Mouse (Mus musculus): Measurements from ENCODE around the gene Slc34a3. TPM values are rescaled to one million over a fixed set of nuclear protein-coding genes. Genes with fewer than 3 reads are reported as not detected.

Slc34a3 gene
- polyA plus RNA-seq, 1 experiment from 2014 or later, result not detected

DNA sequence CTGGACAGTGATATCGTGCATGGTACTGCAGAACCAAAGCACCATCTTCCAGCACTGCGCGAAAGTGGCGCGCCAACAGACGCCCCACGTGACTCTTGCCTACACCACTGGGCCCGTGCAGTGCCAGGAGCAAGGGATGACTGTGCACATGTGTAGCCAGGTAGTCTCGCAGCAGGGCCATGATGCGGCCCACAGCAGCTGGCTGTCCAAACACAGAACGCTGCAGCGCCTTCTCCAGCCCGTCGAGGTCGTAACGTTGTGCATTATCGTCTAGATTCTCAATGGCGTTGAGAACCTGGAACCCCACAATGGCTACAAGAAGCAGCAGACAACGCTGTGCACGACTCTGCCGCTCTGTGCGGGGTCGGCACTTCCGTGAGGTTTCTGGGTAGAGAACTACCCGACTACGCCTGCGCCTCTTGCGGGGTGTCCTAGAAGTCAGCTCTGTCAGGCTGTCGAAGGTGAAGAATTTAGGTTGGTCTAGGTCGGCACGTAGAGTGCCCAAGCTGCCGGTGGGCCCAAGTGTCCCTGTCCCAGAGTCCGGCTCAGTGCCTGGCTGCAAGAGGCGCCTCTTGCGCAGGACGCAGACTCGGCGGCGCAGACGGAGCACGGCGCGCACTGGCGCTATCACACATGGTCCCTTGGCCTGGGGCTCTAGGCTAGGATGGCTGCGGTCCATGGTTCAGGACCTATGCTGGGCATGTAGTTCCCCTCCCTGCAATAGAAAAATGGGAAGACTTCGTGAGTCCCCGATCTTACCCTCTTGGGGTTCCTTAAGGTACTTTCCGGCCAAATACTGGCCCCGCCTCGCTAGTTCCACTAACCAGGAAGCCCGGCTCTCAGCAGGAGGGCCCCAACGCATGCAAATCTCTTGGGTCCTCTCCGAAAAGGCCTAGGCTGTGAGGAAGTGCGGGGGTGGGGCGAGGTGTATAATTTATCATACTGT is 38.7 kb downstream of the Slc34a3 start:
- Histone ChIP-seq H3K27me3 (peaks cover 42% of the 10 kb centered on the region), H3K36me3 (peaks cover 19% of the 10 kb centered on the region), H3K4me1 (peaks cover 24% of the 10 kb centered on the region), H3K4me3 (no peak overlapping the region), H3K9me3 (replicated peaks) (no peaks in the 10 kb centered on the region), H3K9ac (no peak overlapping the region), H3K27ac (no peak overlapping the region), H3K4me2 (replicated peaks) (peak overlapping the region; percentile 35)
- WGBS, result 19% methylated on average over 55 of the region's 55 CpGs
- no peak for ATAC-seq (ENCODE audit: low FRiP score)

DNA sequence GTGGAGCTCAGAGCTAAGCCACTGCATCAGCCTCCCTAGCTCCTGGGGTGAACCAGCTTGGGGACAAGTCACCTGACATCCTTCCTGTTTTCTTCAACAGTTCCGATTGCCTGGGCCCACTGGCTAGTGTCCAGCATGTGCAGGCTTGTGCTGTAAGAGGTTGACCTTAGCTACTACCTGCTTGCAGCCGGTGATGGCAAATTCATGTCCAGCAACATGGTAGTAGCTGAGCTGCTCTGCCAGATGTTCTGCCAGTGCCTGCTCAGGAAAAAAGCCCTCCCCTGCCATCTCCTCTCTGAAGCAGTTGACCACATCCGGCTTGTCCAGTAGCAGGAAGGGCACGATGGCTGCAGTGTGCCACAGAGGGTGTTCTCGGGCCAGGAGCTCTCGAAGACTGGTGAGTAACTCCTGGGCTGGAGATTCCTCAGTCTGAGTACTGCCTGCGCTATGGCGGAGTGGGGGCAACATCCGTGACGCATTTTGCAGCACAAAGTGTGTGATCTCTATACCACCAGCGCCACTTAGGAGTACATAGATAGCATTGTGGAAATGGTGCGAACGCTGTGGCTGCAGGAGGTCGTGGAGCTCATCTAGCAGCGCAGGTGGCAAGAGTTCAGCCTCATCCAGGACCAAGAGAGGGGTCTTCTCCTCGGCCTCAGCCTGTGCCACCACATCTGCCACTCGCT is 39.5 kb downstream of the Slc34a3 start:
- H3K27ac ChIP-seq, result no peak overlapping the region
- H3K36me3 ChIP-seq, result peaks cover 11% of the 10 kb centered on the region
- no peak overlapping the region for H3K9ac ChIP-seq
- 0 out of 2 replicates have a peak overlapping the region, but pooled peaks have one; percentile 35 for H3K4me2 ChIP-seq (replicated peaks)
- ATAC-seq (ENCODE audit: low FRiP score), result no peak
- 81% methylated on average over 17 of the region's 17 CpGs for WGBS
- H3K4me1 ChIP-seq, result peaks cover 24% of the 10 kb centered on the region
- no peaks in the 10 kb centered on the region for H3K9me3 ChIP-seq (replicated peaks)
- H3K4me3 ChIP-seq, result no peak overlapping the region
- H3K27me3 ChIP-seq, result peaks cover 42% of the 10 kb centered on the region

DNA sequence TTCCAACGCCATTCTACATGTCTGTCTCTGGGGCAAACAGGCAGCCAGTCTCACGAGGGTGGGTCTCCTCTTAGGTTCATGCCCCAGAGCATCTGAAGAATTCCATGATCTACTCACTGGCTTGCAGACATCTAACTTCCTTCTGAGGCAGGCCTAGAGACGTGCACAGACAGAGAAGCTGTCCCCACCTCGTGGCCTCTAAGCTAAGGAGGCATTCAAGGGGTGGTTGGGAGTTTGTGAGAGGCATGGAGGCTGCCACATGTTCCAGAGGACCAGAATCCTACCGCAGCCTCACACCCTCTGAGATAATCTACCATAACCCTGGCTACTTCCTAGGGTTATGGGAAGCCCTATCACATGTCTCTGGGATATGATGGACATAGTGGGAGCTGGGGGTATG is 40.2 kb downstream of the Slc34a3 start:
- no peak overlapping the region for H3K4me2 ChIP-seq (replicated peaks)
- 77% methylated on average over 5 of the region's 5 CpGs for WGBS
- ATAC-seq (ENCODE audit: low FRiP score), result peak; percentile 9; the same call in 1 of the 2 replicates

DNA sequence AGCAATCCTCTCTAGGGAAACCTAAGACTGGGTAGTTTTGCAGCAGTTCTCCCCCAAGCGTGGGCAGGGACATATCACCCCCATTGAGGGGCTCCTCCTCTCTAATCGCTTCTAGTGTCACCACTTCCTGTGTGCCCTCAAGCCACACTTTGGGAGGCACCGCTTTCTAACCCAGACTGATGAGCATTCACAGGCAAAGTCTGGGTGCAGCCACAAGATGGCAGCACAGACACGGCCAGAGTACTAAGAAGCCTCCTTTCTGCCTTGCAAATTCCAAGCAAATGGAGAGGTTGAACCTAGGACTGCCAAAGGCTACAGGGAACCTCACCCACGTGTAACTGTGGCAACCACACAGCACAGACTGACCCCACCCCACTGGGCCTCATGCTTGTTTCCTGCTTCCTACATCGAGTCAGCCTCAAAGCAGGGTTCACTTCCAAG is 40.8 kb downstream of the Slc34a3 start:
- H3K4me2 ChIP-seq (replicated peaks), result no peak overlapping the region
- H3K4me3 ChIP-seq, result no peak overlapping the region
- peaks cover 42% of the 10 kb centered on the region for H3K27me3 ChIP-seq
- peak; percentile 69 for ATAC-seq (ENCODE audit: low FRiP score)
- no peak overlapping the region for H3K27ac ChIP-seq
- H3K4me1 ChIP-seq, result peaks cover 24% of the 10 kb centered on the region
- peak overlapping the region; percentile 13; the same call in 1 of the 2 replicates for H3K9ac ChIP-seq
- no peaks in the 10 kb centered on the region for H3K9me3 ChIP-seq (replicated peaks)
- WGBS, result 3% methylated on average over 6 of the region's 6 CpGs
- 0 out of 2 replicates have a peak, but pooled peaks cover 1% of the 10 kb centered on the region for H3K36me3 ChIP-seq

More for the DNA sequence above, 40.2 kb downstream of the Slc34a3 start:
- Histone ChIP-seq H3K36me3 (0 out of 2 replicates have a peak, but pooled peaks cover 5% of the 10 kb centered on the region), H3K4me1 (peaks cover 24% of the 10 kb centered on the region), H3K27ac (no peak overlapping the region), H3K4me3 (no peak overlapping the region), H3K27me3 (peaks cover 42% of the 10 kb centered on the region), H3K9ac (peak overlapping the region; percentile 13; the same call in 1 of the 2 replicates), H3K9me3 (replicated peaks) (no peaks in the 10 kb centered on the region)

DNA sequence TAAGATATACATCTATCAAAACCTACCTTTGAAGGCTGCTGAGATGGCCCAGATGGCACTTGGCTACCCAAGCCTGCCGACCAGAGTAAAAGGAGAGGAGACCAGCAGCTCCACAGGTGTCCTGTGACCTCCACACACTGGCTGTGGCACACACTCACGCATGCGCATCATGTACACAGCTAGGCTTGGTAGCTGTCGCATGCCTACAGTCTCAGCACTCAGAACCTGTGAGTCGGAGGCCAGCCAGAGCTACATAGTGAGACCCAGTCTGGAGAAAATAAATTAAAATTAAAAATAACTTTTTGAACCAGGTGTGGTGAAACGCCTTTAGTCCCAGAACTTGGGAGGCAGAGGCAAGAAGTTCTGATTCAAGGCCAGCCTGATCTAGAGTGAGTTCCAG is 46.3 kb downstream of the Slc34a3 start:
- Histone ChIP-seq H3K4me3 (no peak overlapping the region), H3K4me1 (peaks cover 32% of the 10 kb centered on the region), H3K27me3 (no peaks in the 10 kb centered on the region), H3K36me3 (no peaks in the 10 kb centered on the region), H3K9ac (no peak overlapping the region), H3K9me3 (replicated peaks) (no peaks in the 10 kb centered on the region), H3K27ac (no peak overlapping the region), H3K4me2 (replicated peaks) (no peak overlapping the region)
- no peak for ATAC-seq (ENCODE audit: low FRiP score)
- 79% methylated on average over 6 of the region's 6 CpGs for WGBS

DNA sequence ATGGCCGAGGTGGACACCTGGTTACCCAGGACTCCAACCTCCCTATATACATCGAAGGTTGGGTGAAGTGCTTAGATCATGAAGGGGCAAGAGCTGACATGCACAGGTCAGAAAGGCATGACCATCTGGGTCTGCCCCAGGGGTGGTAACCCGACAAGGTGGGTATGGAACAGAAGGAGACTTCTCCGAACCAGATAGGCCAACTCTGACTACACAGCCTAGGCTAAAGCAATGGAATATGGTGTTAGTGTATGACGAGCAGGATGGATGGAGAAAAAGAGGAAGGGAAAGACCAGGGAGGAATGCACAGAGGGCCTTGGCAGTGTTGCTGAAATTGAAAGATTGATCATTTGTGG is 47.6 kb downstream of the Slc34a3 start:
- Histone ChIP-seq H3K4me3 (peak overlapping the region; percentile 45), H3K36me3 (no peaks in the 10 kb centered on the region), H3K4me1 (peaks cover 39% of the 10 kb centered on the region), H3K27me3 (no peaks in the 10 kb centered on the region), H3K9me3 (replicated peaks) (no peaks in the 10 kb centered on the region), H3K9ac (peak overlapping the region; percentile 67; the same call in 1 of the 2 replicates), H3K27ac (peak overlapping the region; percentile 96), H3K4me2 (replicated peaks) (peak overlapping the region; percentile 68)
- no peak; the same call in 1 of the 2 replicates for ATAC-seq (ENCODE audit: low FRiP score)
- WGBS, result 35% methylated on average over 5 of the region's 5 CpGs

DNA sequence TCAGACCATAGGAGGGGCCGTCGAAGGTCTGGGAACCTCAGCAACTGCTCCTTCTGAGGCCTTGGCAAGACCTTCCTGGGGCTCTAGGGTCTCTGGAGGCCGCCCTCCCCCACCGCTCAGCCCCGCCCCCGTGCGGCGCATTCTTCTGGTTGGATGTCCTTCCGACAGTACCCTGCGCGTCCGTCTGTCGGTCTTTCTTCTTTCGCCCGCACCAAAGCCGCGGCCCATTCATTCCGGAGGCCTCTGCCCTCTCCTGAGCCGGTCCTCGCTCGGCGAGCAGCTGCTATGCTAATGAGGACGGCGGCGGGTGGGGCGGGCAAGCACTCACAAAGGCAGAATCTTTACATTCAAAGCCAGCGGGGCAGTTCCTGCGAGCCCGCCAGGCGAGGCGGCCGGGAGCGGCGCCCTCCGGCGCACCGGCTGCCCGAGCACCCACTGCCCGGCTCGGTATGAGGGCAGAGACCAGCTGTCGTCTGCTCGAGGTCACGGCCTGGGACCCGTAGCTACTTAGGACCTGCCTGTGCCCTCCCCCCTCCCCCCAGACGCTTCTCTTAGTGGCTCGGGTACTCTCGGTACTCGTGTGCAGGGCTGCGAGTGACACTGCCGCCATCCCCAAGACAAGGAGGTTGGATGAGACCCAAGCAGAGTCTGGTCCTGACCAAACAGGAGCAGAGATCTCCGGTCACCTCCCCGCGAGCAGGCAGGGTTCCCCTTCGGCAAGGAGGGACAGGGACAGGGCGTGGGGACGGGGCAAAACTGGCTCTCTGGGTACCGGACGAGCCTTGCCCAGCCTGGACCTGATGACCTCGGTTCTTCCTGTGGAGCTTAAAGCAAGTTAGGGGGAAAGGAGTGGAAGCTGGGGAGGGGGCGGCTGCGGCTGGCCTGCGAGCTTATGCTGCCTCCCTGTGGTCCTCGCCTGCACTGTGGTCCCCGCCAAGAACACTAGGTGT is 48.3 kb downstream of the Slc34a3 start:
- Histone ChIP-seq H3K4me2 (replicated peaks) (peak overlapping the region; percentile 68), H3K27ac (peak overlapping the region; percentile 96), H3K4me1 (peaks cover 39% of the 10 kb centered on the region), H3K27me3 (no peaks in the 10 kb centered on the region), H3K4me3 (peak overlapping the region; percentile 45), H3K9ac (peak overlapping the region; percentile 67), H3K36me3 (no peaks in the 10 kb centered on the region), H3K9me3 (replicated peaks) (no peaks in the 10 kb centered on the region)
- under 1% methylated on average over 64 of the region's 64 CpGs for WGBS
- peak; percentile 82 for ATAC-seq (ENCODE audit: low FRiP score)

DNA sequence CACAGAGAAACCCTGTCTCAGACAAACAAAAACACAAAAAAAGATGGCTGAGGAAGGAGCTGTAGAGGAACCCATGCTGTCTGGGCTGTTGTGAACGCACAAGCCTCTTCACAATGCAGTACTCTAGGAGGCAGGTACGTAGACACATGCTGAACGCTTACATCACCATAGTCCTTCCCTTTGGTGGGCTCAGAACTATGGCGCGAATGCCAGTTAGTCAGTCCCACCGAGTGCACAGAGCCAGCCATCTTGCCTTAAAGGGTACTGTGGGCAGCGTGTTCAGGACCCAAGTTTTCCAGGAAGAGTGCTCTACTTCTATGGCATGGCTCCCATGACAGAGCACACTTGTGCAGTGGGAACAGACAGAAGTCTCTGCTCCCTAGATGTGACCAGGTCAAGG is 49.7 kb downstream of the Slc34a3 start:
- H3K4me3 ChIP-seq, result no peak overlapping the region; the same call in 1 of the 2 replicates
- H3K9me3 ChIP-seq (replicated peaks), result no peaks in the 10 kb centered on the region
- peaks cover 47% of the 10 kb centered on the region for H3K4me1 ChIP-seq
- H3K27me3 ChIP-seq, result no peaks in the 10 kb centered on the region
- H3K4me2 ChIP-seq (replicated peaks), result peak overlapping the region; percentile 73; the same call in 1 of the 2 replicates
- H3K9ac ChIP-seq, result no peak overlapping the region
- H3K27ac ChIP-seq, result peak overlapping the region; percentile 96
- WGBS, result 88% methylated on average over 7 of the region's 7 CpGs
- no peaks in the 10 kb centered on the region for H3K36me3 ChIP-seq
- no peak for ATAC-seq (ENCODE audit: low FRiP score)

DNA sequence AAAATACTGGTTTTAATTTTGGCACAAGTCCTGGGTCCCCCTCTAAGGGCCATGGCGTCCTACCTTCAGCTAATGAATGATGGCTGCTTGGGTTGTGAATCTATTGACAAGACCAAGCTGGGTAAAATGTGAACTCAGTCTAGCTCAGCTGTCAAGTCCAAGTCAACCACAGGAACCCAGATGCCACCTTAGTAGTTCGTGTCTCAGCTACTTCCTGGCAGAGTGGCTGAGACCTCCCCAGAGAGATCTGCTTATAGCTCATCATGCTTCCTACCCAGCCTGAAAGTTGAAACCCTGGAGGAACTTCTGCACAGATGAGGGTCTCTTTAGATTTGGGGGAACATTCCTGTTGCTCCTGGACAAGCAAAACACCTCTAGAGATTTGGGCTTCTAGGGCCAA is 50.8 kb downstream of the Slc34a3 start:
- no peak overlapping the region; the same call in 1 of the 2 replicates for H3K9ac ChIP-seq
- peak overlapping the region; percentile 96; the same call in 1 of the 2 replicates for H3K27ac ChIP-seq
- H3K27me3 ChIP-seq, result no peaks in the 10 kb centered on the region
- WGBS, result 60% methylated on average over 2 of the region's 2 CpGs
- no peaks in the 10 kb centered on the region for H3K36me3 ChIP-seq
- H3K4me2 ChIP-seq (replicated peaks), result peak overlapping the region; percentile 73
- ATAC-seq (ENCODE audit: low FRiP score), result no peak
- H3K4me3 ChIP-seq, result peak overlapping the region; percentile 74
- H3K4me1 ChIP-seq, result peaks cover 56% of the 10 kb centered on the region
- H3K9me3 ChIP-seq (replicated peaks), result no peaks in the 10 kb centered on the region

DNA sequence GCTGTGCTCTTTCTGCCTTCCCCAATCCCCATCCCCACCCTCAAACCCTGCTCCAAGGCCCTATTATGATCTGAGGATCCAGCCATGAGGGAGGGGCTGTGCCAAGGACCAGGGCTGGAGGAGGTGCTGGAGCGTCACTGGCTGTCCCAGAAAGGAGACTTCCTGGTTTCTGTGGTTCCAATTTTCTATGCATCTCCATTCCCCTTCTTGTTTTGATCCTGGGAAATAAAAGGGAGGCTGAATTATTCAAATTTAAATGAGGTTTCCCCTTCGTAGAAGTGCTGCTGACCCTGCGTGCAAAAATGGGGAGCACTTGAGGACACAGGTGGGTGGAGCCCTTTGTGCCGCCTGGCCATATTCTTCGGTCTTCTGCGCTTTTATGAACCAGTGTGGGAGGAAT is 51.5 kb downstream of the Slc34a3 start:
- Histone ChIP-seq H3K27me3 (peaks cover 4% of the 10 kb centered on the region; the same call in 1 of the 2 replicates), H3K27ac (peak overlapping the region; percentile 96), H3K9me3 (replicated peaks) (no peaks in the 10 kb centered on the region), H3K4me2 (replicated peaks) (peak overlapping the region; percentile 73), H3K4me1 (peaks cover 62% of the 10 kb centered on the region), H3K9ac (peak overlapping the region; percentile 79), H3K36me3 (no peaks in the 10 kb centered on the region), H3K4me3 (peak overlapping the region; percentile 74)
- 7% methylated on average over 6 of the region's 6 CpGs for WGBS
- ATAC-seq (ENCODE audit: low FRiP score), result no peak

DNA sequence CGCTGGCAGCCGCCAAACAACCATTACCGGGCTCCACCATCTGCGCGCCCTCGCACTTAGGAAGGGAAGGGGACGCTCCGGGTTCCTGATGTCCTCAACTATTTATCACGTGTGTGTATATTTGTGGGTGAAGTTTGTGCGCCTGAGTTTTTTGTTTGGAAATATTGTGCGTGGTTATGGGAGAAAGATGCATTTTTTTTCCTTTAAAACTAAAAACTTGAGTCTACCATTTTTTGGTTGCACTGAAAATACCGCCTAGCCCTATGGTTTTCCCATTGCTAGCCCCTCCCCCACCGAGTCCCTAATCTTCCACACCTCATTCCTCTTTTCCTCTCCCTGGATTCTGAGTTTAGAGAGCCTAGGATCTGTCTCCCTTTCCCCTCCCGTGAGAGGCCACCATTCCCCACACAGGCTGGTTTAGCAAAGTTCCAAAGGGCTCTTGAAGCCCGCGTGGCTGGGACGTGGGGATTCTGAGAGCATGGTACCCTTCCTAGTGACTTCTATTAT is 52.2 kb downstream of the Slc34a3 start:
- Histone ChIP-seq H3K9me3 (replicated peaks) (no peaks in the 10 kb centered on the region), H3K4me1 (peaks cover 70% of the 10 kb centered on the region), H3K27ac (peak overlapping the region; percentile 91)

More for the DNA sequence above, 52.2 kb downstream of the Slc34a3 start:
- ATAC-seq (ENCODE audit: low FRiP score), result no peak
- H3K36me3 ChIP-seq, result no peaks in the 10 kb centered on the region
- peak overlapping the region; percentile 73 for H3K4me2 ChIP-seq (replicated peaks)
- under 1% methylated on average over 17 of the region's 17 CpGs for WGBS
- peak overlapping the region; percentile 79 for H3K9ac ChIP-seq
- peaks cover 4% of the 10 kb centered on the region; the same call in 1 of the 2 replicates for H3K27me3 ChIP-seq
- H3K4me3 ChIP-seq, result peak overlapping the region; percentile 74
